Mouse (Mus musculus): ENCODE results near the gene Zfp609.

Gene Zfp609
- long read RNA-seq, experiment 1, partial matches to known transcripts = 1 of 8 reads
- long read RNA-seq, experiment 1, other reads (novel, unspliced or antisense) = 7 of 8 reads
- long read RNA-seq, experiment 2, partial matches to known transcripts = 1 of 6 reads
- long read RNA-seq, experiment 2, other reads (novel, unspliced or antisense) = 5 of 6 reads

- intact Hi-C loops (cut with DNase I) = loop anchor here (5.0 kb wide), 3 partner anchors 40 to 130 kb away; no protein-coding TSS in a partner anchor
These were observed at the start of gene Zfp609 for GRCm38 (mm10) chr9:65827344-65828015. Gene Zfp609 (minus strand): TSS chr9:65827564.

DNA sequence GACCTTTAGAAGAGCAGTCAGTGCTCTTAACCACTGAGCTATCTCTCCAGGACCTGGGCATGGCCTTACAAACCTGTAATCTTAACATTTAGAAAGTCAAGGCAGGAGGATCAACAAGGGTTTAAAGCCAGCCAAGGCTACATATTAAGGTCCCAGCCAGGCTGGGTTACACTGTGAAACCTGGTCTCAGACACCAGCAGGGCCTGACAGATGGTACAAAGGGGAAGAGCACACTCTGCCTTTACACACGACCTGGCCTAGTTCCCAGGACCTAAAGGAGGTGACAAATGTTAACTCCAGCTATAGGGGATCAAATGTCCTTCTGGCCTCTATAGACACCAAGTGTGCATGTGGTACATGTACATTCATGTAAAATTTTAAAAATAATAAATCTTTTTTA is 32.3 kb upstream of the Zfp609 start:
- intact Hi-C loops (cut with DNase I) = no loop called here

DNA sequence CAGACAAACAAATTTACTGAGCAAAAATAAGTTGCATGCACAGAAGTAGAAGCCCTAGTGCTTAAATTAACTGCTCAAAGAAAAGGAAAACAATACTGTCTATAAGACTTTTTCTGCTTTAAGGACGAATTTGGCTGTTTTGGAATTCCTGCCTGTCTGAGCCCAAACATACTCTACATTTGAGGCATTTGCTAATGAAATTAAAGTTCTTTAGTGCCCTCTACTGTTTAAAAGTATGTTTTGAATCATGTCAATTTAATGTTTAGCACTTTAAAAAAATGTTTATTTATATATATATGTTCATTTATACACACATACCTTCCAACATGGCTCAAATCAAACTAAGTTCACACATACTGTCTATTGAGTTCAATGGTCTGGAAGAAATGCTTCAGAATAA is 22.8 kb upstream of the Zfp609 start:
- intact Hi-C loops (cut with DNase I) = loop anchor here (5.0 kb wide), 2 partner anchors 158 to 248 kb away; no protein-coding TSS in a partner anchor

DNA sequence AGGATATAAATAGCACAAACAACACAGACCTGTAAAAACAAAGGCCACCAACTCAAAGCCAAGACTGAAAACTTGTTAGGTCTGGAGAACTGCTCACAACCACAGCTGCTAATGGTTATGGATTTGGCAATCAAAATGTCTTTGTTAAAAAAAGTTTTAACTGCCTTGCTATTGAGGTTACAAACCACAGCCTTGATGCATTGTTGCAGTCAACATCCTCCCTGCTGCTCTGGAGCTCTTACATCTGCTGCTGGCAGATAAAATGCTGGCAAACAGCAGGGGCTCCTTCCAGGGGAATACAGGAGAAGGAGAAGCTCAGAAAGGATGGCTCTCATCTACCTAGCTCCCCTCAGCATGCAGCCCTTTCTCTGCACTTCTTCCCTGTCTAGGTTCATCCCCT is 20.8 kb upstream of the Zfp609 start:
- intact Hi-C loops (cut with DNase I) = loop anchor here (5.0 kb wide), 1 partner anchor 181 kb away; the partner anchor contains the start of gene Oaz2

DNA sequence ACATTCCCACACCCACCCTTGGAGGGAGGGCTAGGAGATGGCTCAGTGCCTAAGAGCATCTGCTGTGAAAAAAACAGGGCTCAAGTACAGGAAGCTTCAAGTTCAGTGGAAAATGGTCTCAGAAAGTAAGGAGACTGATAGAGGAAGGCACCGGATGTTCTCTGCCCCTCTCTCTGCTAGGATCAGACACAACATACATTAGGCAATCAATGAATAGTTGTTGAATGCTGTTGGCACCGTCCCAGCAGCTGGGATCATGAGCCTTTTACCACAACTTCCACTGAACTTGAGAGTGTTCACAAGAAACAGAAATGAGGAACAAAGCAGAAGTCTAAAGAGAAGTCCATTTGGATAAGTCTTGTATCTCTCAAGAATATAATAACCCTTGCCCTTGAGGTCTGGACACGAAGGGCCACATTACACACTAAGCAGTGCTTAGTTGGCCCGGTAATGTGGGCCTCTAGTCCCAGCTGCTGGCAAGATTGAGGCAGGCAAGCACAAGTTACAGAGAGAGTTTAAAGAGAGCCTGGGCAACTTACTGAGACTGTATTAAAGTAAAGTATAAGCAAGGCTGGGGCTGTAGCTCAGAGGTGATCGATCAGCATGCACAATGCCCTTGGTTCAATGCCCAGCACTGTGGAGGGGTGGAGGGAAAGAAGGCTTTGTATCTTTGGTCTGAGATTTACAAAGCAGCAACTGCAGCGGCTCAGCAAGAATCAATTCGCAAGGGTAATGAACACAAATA is 17.2 kb upstream of the Zfp609 start:
- intact Hi-C loops (cut with DNase I) = loop anchor here (5.0 kb wide), 1 partner anchor 177 kb away; the partner anchor contains the start of gene Oaz2

DNA sequence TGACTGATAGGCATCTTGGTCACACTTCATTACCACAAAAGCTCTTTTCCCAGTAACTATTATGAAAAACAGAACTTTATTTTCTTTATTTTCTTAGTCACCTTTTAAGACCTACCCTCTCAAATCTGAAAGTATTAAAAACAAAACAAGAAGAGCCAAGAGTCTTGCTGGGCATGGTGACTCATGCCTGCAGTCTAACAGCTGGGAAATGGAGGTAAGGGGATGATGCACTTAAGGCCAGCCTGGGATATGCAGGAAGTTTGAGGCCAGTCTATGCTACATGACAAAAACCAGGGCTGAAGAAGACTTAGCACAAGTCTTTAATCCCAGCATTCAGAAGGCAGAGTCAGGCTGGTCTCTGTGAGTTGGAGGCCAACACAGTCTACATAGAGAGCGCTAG is 12.5 kb upstream of the Zfp609 start:
- intact Hi-C loops (cut with DNase I) = no loop called here

DNA sequence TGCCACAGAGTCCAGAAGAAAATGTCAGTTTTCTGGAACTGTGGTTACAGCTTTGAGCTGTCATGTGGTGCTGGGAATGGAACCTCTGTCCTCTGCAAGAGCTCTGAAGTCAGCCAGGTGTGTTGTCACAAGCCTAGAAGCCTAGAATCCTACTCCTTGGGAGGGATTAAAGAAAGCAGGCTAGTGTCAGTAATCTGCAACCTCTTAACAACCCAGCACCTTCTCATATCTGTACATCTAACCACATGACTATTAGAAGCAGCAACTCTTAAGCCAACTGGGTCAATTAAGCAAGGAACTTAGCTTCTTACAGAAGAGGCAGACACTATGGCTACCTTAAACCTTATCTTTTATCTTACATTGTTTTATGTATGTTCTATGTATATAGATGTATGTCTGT is 9.6 kb upstream of the Zfp609 start:
- intact Hi-C loops (cut with DNase I) = no loop called here

- intact Hi-C loops (cut with DNase I) = no loop called here
These were observed 7.4 kb upstream of the Zfp609 start for GRCm38 (mm10) chr9:65834628-65835354.

GRCm38 (mm10) chr9:65833640-65834039 is 6.3 kb upstream of the Zfp609 start:
- intact Hi-C loops (cut with DNase I) = no loop called here

DNA sequence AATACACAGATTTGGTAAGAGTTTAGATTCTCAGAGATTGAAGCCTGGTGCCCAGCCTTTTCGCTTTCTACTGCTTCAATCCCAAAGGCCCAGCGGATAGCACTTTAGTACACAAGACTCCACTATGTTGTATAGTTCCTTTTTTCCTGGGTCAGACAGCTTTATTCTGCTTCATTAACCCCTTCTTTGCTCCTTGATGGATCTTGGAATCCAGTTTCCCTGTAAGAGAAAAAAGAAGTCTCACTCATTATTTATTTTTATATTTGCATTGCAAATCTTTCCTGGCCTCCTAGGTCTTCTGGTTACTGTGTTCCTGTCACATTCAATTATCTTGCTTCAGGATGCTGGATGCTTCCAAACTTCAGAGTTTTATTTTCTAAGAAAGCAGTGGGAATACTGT is 5.9 kb upstream of the Zfp609 start:
- intact Hi-C loops (cut with DNase I) = no loop called here

GRCm38 (mm10) chr9:65832041-65832440 is 4.7 kb upstream of the Zfp609 start:
- intact Hi-C loops (cut with DNase I) = no loop called here

- intact Hi-C loops (cut with DNase I) = no loop called here
These were observed 3.8 kb upstream of the Zfp609 start for GRCm38 (mm10) chr9:65831164-65831563.

DNA sequence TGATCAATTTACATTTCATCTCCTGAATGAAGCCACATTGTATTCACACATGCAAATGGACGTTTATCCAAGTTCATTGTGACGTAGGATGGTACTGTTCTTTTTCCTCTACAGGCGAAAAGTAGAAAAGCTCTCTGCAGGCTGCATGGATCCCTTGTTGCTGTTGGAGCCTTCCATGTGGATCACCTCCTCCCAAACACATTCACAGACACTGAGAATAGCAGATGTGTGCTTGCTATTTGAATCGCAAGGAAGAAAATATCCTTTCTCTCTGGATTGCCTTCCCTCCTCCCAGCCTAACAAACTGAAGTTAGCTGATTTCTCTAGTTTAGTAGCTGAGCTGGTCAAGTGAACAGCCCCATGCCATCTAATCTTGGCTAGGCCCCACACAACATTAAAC is 2.9 kb upstream of the Zfp609 start:
- intact Hi-C loops (cut with DNase I) = no loop called here

GRCm38 (mm10) chr9:65829410-65829809 is 2.0 kb upstream of the Zfp609 start:
- intact Hi-C loops (cut with DNase I) = loop anchor here (5.0 kb wide), 3 partner anchors 42 to 132 kb away; no protein-coding TSS in a partner anchor

DNA sequence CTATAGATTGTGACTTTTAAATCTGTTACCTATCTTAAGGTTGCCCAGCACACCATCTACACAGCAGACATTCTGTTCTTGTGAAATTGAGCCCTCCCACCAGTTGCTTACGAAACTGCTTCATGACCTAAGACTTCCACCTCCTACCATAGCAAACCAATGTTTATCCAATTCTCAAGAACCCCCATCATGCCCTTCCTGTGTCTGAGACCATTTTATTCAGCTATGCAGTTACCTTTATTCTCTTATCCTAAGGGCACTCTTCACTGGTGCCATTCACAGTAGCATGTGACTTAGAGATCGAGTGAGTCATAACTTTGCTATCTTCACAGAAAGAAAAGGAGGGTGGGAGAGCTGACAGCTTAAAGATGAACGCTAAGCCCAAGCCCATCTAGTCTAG is 1.1 kb upstream of the Zfp609 start:
- intact Hi-C loops (cut with DNase I) = loop anchor here (5.0 kb wide), 3 partner anchors 41 to 131 kb away; no protein-coding TSS in a partner anchor

DNA sequence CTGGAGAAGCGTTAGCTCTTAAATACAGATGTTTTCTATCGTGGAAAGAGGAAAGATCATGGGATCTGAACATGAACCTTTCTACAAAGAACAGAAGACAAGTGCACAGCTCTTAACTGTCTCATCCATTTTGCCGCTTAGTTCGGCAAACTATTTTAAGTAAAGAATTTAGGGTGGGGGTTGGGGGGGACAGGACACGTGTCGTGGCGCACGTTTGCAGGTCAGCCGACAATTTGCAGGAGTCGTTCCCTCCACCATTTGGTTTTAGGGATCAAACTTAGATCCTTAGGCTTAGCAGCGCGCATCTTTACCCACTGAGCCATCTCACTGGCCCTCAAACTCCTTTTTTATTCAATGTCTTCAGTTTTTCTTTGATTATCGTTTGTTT is 646 bp upstream of the Zfp609 start:
- intact Hi-C loops (cut with DNase I) = loop anchor here (5.0 kb wide), 3 partner anchors 41 to 131 kb away; no protein-coding TSS in a partner anchor

- intact Hi-C loops (cut with DNase I) = loop anchor here (5.0 kb wide), 3 partner anchors 39 to 129 kb away; no protein-coding TSS in a partner anchor
These were observed 598 bp downstream of the Zfp609 start for GRCm38 (mm10) chr9:65826588-65827343.

DNA sequence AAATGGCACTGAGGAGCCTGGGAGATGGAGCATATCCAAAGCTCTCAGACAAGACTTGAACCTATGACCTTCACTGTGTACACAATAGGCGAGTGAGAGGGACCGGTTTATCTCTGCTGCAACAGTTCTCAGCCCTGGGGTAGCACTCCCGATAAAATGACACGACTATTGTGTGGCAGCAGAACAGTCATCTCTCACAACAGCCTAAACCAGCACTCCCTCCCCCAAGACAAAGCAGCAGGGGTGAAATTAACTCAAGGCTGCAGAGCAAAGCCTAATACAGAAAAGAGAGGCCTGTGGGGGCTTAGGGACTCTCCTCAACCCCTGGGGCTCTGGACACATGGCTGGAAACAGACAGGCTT is 1.2 kb downstream of the Zfp609 start:
- intact Hi-C loops (cut with DNase I) = loop anchor here (5.0 kb wide), 3 partner anchors 39 to 129 kb away; no protein-coding TSS in a partner anchor

GRCm38 (mm10) chr9:65823716-65824462 is 3.5 kb downstream of the Zfp609 start:
- intact Hi-C loops (cut with DNase I) = no loop called here

GRCm38 (mm10) chr9:65822011-65822410 is 5.4 kb downstream of the Zfp609 start:
- intact Hi-C loops (cut with DNase I) = no loop called here
